Mouse (Mus musculus): Measurements from ENCODE around the gene Ei24. TPM values are rescaled to one million over a fixed set of nuclear protein-coding genes. Genes with fewer than 3 reads are reported as not detected.
A peak's percentile ranks its signal among the peaks of the same experiment; 100 is the strongest.

The Ei24 gene
- 118 and 120 TPM in 2 replicates for polyA plus RNA-seq (2015; fragmentation: Nextera tagmentation; extraction: Ambion mirVana)

- Histone ChIP-seq H3K27ac (ENCODE audit: low read length) (peak within 1 kb of the TSS; percentile 68), H3K4me3 (ENCODE audit: low read depth, low read length) (peak within 1 kb of the TSS; percentile 70), H3K36me3 (ENCODE audit: control insufficient read depth, insufficient read depth, low read length) (no peaks in the 10 kb centered on the region), H3K4me2 (ENCODE audit: low read length) (peak within 1 kb of the TSS; percentile 88), H3K4me1 (ENCODE audit: control insufficient read depth, insufficient read depth, low read length) (peaks cover 29% of the 10 kb centered on the region), H3K9ac (ENCODE audit: low read depth, low read length) (peak within 1 kb of the TSS; percentile 88), H3K27me3 (ENCODE audit: control insufficient read depth, insufficient read depth, low read depth, low read length) (no peaks in the 10 kb centered on the region), H3K9me3 (replicated peaks; ENCODE audit: control insufficient read depth, low read length, poor library complexity, severe bottlenecking) (no peaks in the 10 kb centered on the region)
- WGBS, result under 1% methylated on average over 63 of the region's 66 CpGs
- ATAC-seq, result peak; percentile 100
Measured at GRCm38 (mm10) chr9:36796781-36797555, at the start of gene Ei24. Gene Ei24 (minus strand): TSS chr9:36797393.

- ATAC-seq, result no peak
- H3K9me3 ChIP-seq (replicated peaks; ENCODE audit: control insufficient read depth, low read length, poor library complexity, severe bottlenecking), result no peaks in the 10 kb centered on the region
- no peaks in the 10 kb centered on the region for H3K27me3 ChIP-seq (ENCODE audit: control insufficient read depth, insufficient read depth, low read depth, low read length)
- H3K27ac ChIP-seq (ENCODE audit: low read length), result no peak overlapping the region
- no peak overlapping the region for H3K4me2 ChIP-seq (ENCODE audit: low read length)
- H3K36me3 ChIP-seq (ENCODE audit: control insufficient read depth, insufficient read depth, low read length), result peaks cover 48% of the 10 kb centered on the region
- no peaks in the 10 kb centered on the region for H3K4me1 ChIP-seq (ENCODE audit: control insufficient read depth, insufficient read depth, low read length)
- H3K9ac ChIP-seq (ENCODE audit: low read depth, low read length), result no peak overlapping the region
- 31% methylated on average over 4 of the region's 4 CpGs for WGBS
- H3K4me3 ChIP-seq (ENCODE audit: low read depth, low read length), result no peak overlapping the region
Measured at GRCm38 (mm10) chr9:36846346-36846745, 49.2 kb upstream of the Ei24 start.

GRCm38 (mm10) chr9:36833914-36834313 lies 36.7 kb upstream of the Ei24 start:
- peak; percentile 21; the same call in 1 of the 2 replicates for ATAC-seq
- no peaks in the 10 kb centered on the region for H3K9me3 ChIP-seq (replicated peaks; ENCODE audit: control insufficient read depth, low read length, poor library complexity, severe bottlenecking)
- H3K4me3 ChIP-seq (ENCODE audit: low read depth, low read length), result peak overlapping the region; percentile 70
- peaks cover 4% of the 10 kb centered on the region; the same call in 1 of the 2 replicates for H3K36me3 ChIP-seq (ENCODE audit: control insufficient read depth, insufficient read depth, low read length)
- peak overlapping the region; percentile 68 for H3K4me2 ChIP-seq (ENCODE audit: low read length)
- H3K27ac ChIP-seq (ENCODE audit: low read length), result peak overlapping the region; percentile 95
- H3K4me1 ChIP-seq (ENCODE audit: control insufficient read depth, insufficient read depth, low read length), result peaks cover 34% of the 10 kb centered on the region
- H3K27me3 ChIP-seq (ENCODE audit: control insufficient read depth, insufficient read depth, low read depth, low read length), result no peaks in the 10 kb centered on the region
- H3K9ac ChIP-seq (ENCODE audit: low read depth, low read length), result peak overlapping the region; percentile 82
- WGBS, result 11% methylated on average over 3 of the region's 3 CpGs

GRCm38 (mm10) chr9:36833043-36833881 lies 36.1 kb upstream of the Ei24 start:
- peak overlapping the region; percentile 68 for H3K4me2 ChIP-seq (ENCODE audit: low read length)
- H3K9me3 ChIP-seq (replicated peaks; ENCODE audit: control insufficient read depth, low read length, poor library complexity, severe bottlenecking), result no peaks in the 10 kb centered on the region
- peak overlapping the region; percentile 70 for H3K4me3 ChIP-seq (ENCODE audit: low read depth, low read length)
- peak overlapping the region; percentile 95 for H3K27ac ChIP-seq (ENCODE audit: low read length)
- peak; percentile 79 for ATAC-seq
- peaks cover 34% of the 10 kb centered on the region for H3K4me1 ChIP-seq (ENCODE audit: control insufficient read depth, insufficient read depth, low read length)
- H3K9ac ChIP-seq (ENCODE audit: low read depth, low read length), result peak overlapping the region; percentile 82
- H3K36me3 ChIP-seq (ENCODE audit: control insufficient read depth, insufficient read depth, low read length), result peaks cover 4% of the 10 kb centered on the region; the same call in 1 of the 2 replicates
- no peaks in the 10 kb centered on the region for H3K27me3 ChIP-seq (ENCODE audit: control insufficient read depth, insufficient read depth, low read depth, low read length)
- under 1% methylated on average over 31 of the region's 31 CpGs for WGBS

- Histone ChIP-seq H3K4me2 (ENCODE audit: low read length) (peak overlapping the region; percentile 68), H3K36me3 (ENCODE audit: control insufficient read depth, insufficient read depth, low read length) (peaks cover 4% of the 10 kb centered on the region; the same call in 1 of the 2 replicates), H3K9ac (ENCODE audit: low read depth, low read length) (peak overlapping the region; percentile 82), H3K27ac (ENCODE audit: low read length) (peak overlapping the region; percentile 95), H3K9me3 (replicated peaks; ENCODE audit: control insufficient read depth, low read length, poor library complexity, severe bottlenecking) (no peaks in the 10 kb centered on the region), H3K27me3 (ENCODE audit: control insufficient read depth, insufficient read depth, low read depth, low read length) (no peaks in the 10 kb centered on the region), H3K4me3 (ENCODE audit: low read depth, low read length) (peak overlapping the region; percentile 70), H3K4me1 (ENCODE audit: control insufficient read depth, insufficient read depth, low read length) (peaks cover 32% of the 10 kb centered on the region)
- WGBS, result under 1% methylated on average over 31 of the region's 32 CpGs
- peak; percentile 91 for ATAC-seq
Measured at GRCm38 (mm10) chr9:36832529-36832928, 35.3 kb upstream of the Ei24 start.

- Histone ChIP-seq H3K27me3 (ENCODE audit: control insufficient read depth, insufficient read depth, low read depth, low read length) (no peaks in the 10 kb centered on the region), H3K36me3 (ENCODE audit: control insufficient read depth, insufficient read depth, low read length) (peaks cover 2% of the 10 kb centered on the region; the same call in 1 of the 2 replicates), H3K9me3 (replicated peaks; ENCODE audit: control insufficient read depth, low read length, poor library complexity, severe bottlenecking) (no peaks in the 10 kb centered on the region), H3K9ac (ENCODE audit: low read depth, low read length) (no peak overlapping the region), H3K4me1 (ENCODE audit: control insufficient read depth, insufficient read depth, low read length) (peaks cover 26% of the 10 kb centered on the region), H3K4me3 (ENCODE audit: low read depth, low read length) (no peak overlapping the region), H3K4me2 (ENCODE audit: low read length) (no peak overlapping the region), H3K27ac (ENCODE audit: low read length) (peak overlapping the region; percentile 95)
- WGBS, result 71% methylated on average over 6 of the region's 6 CpGs
- no peak for ATAC-seq
Measured at GRCm38 (mm10) chr9:36831401-36831800, 34.2 kb upstream of the Ei24 start.

GRCm38 (mm10) chr9:36826612-36827363 lies 29.6 kb upstream of the Ei24 start:
- no peaks in the 10 kb centered on the region for H3K9me3 ChIP-seq (replicated peaks; ENCODE audit: control insufficient read depth, low read length, poor library complexity, severe bottlenecking)

GRCm38 (mm10) chr9:36822024-36822423 lies 24.8 kb upstream of the Ei24 start:
- Histone ChIP-seq H3K36me3 (ENCODE audit: control insufficient read depth, insufficient read depth, low read length) (no peaks in the 10 kb centered on the region), H3K4me1 (ENCODE audit: control insufficient read depth, insufficient read depth, low read length) (peaks cover 16% of the 10 kb centered on the region), H3K4me2 (ENCODE audit: low read length) (peak overlapping the region; percentile 58), H3K27ac (ENCODE audit: low read length) (peak overlapping the region; percentile 99), H3K4me3 (ENCODE audit: low read depth, low read length) (peak overlapping the region; percentile 38), H3K27me3 (ENCODE audit: control insufficient read depth, insufficient read depth, low read depth, low read length) (no peaks in the 10 kb centered on the region), H3K9me3 (replicated peaks; ENCODE audit: control insufficient read depth, low read length, poor library complexity, severe bottlenecking) (no peaks in the 10 kb centered on the region), H3K9ac (ENCODE audit: low read depth, low read length) (peak overlapping the region; percentile 28)
- 7% methylated on average over 2 of the region's 2 CpGs for WGBS
- peak; percentile 67 for ATAC-seq

More at GRCm38 (mm10) chr9:36826612-36827363, 29.6 kb upstream of the Ei24 start:
- no peaks in the 10 kb centered on the region for H3K36me3 ChIP-seq (ENCODE audit: control insufficient read depth, insufficient read depth, low read length)
- no peak overlapping the region for H3K27ac ChIP-seq (ENCODE audit: low read length)
- H3K4me3 ChIP-seq (ENCODE audit: low read depth, low read length), result no peak overlapping the region
- H3K9ac ChIP-seq (ENCODE audit: low read depth, low read length), result no peak overlapping the region
- peaks cover 15% of the 10 kb centered on the region for H3K4me1 ChIP-seq (ENCODE audit: control insufficient read depth, insufficient read depth, low read length)
- ATAC-seq, result no peak
- H3K27me3 ChIP-seq (ENCODE audit: control insufficient read depth, insufficient read depth, low read depth, low read length), result no peaks in the 10 kb centered on the region
- H3K4me2 ChIP-seq (ENCODE audit: low read length), result no peak overlapping the region
- WGBS, result 39% methylated on average over 2 of the region's 2 CpGs
